Mouse (Mus musculus): Measurements from ENCODE around the gene Exd2. TPM values are rescaled to one million over a fixed set of nuclear protein-coding genes. Genes with fewer than 3 reads are reported as not detected.

The Exd2 gene
- polyA plus RNA-seq, 1 experiment from 2014 or later, result 18.7 TPM

- Histone ChIP-seq H3K4me2 (no peak overlapping the region), H3K36me3 (ENCODE audit: control insufficient read depth, insufficient read depth, low read length) (no peaks in the 10 kb centered on the region), H3K27me3 (replicated peaks; ENCODE audit: control insufficient read depth, insufficient read depth, low read length) (peaks cover 17% of the 10 kb centered on the region), H3K9ac (ENCODE audit: low read depth, low read length) (no peak overlapping the region), H3K27ac (ENCODE audit: low read depth, low read length) (no peak overlapping the region), H3K9me3 (ENCODE audit: control insufficient read depth, low read length) (no peaks in the 10 kb centered on the region), H3K4me1 (replicated peaks; ENCODE audit: control insufficient read depth, insufficient read depth, low read length) (peaks cover under 1% of the 10 kb centered on the region; the same call in 1 of the 2 replicates), H3K4me3 (ENCODE audit: low read depth, low read length) (no peak overlapping the region)
- WGBS, result 64% methylated on average over 2 of the region's 2 CpGs
- DNase-seq (ENCODE audit: low spot score), result no peak
- no peak for ATAC-seq (replicated peaks; ENCODE audit: low FRiP score)
These were observed 63.6 kb downstream of the Exd2 start for GRCm38 (mm10) chr12:80526511-80526910.

- H3K36me3 ChIP-seq (ENCODE audit: control insufficient read depth, insufficient read depth, low read length), result no peaks in the 10 kb centered on the region
- WGBS, result 83% methylated on average over 5 of the region's 5 CpGs
- peaks cover 10% of the 10 kb centered on the region for H3K27me3 ChIP-seq (replicated peaks; ENCODE audit: control insufficient read depth, insufficient read depth, low read length)
- no peak overlapping the region for H3K4me2 ChIP-seq
- peaks cover 3% of the 10 kb centered on the region; the same call in 1 of the 2 replicates for H3K4me1 ChIP-seq (replicated peaks; ENCODE audit: control insufficient read depth, insufficient read depth, low read length)
- no peaks in the 10 kb centered on the region for H3K9me3 ChIP-seq (ENCODE audit: control insufficient read depth, low read length)
- no peak overlapping the region for H3K4me3 ChIP-seq (ENCODE audit: low read depth, low read length)
- no peak for DNase-seq (ENCODE audit: low spot score)
- no peak overlapping the region for H3K9ac ChIP-seq (ENCODE audit: low read depth, low read length)
- no peak for ATAC-seq (replicated peaks; ENCODE audit: low FRiP score)
- no peak overlapping the region for H3K27ac ChIP-seq (ENCODE audit: low read depth, low read length)
These were observed 65.0 kb downstream of the Exd2 start for GRCm38 (mm10) chr12:80527727-80528389.

GRCm38 (mm10) chr12:80530052-80530451, 67.2 kb downstream of the Exd2 start:
- Histone ChIP-seq H3K9ac (ENCODE audit: low read depth, low read length) (no peak overlapping the region), H3K4me2 (no peak overlapping the region), H3K9me3 (ENCODE audit: control insufficient read depth, low read length) (no peaks in the 10 kb centered on the region), H3K27ac (ENCODE audit: low read depth, low read length) (no peak overlapping the region), H3K4me3 (ENCODE audit: low read depth, low read length) (no peak overlapping the region), H3K27me3 (replicated peaks; ENCODE audit: control insufficient read depth, insufficient read depth, low read length) (no peaks in the 10 kb centered on the region; the same call in 1 of the 2 replicates), H3K36me3 (ENCODE audit: control insufficient read depth, insufficient read depth, low read length) (no peaks in the 10 kb centered on the region), H3K4me1 (replicated peaks; ENCODE audit: control insufficient read depth, insufficient read depth, low read length) (peaks cover 3% of the 10 kb centered on the region; the same call in 1 of the 2 replicates)
- DNase-seq (ENCODE audit: low spot score) (no peak), ATAC-seq (replicated peaks; ENCODE audit: low FRiP score) (no peak)
- 78% methylated on average over 2 of the region's 2 CpGs for WGBS

GRCm38 (mm10) chr12:80530630-80531029, 67.7 kb downstream of the Exd2 start:
- H3K36me3 ChIP-seq (ENCODE audit: control insufficient read depth, insufficient read depth, low read length), result no peaks in the 10 kb centered on the region
- WGBS, result 76% methylated on average over 6 of the region's 6 CpGs
- no peak overlapping the region for H3K4me3 ChIP-seq (ENCODE audit: low read depth, low read length)
- H3K27ac ChIP-seq (ENCODE audit: low read depth, low read length), result no peak overlapping the region
- H3K27me3 ChIP-seq (replicated peaks; ENCODE audit: control insufficient read depth, insufficient read depth, low read length), result no peaks in the 10 kb centered on the region; the same call in 1 of the 2 replicates
- H3K9me3 ChIP-seq (ENCODE audit: control insufficient read depth, low read length), result no peaks in the 10 kb centered on the region
- peaks cover 3% of the 10 kb centered on the region; the same call in 1 of the 2 replicates for H3K4me1 ChIP-seq (replicated peaks; ENCODE audit: control insufficient read depth, insufficient read depth, low read length)
- H3K9ac ChIP-seq (ENCODE audit: low read depth, low read length), result no peak overlapping the region
- ATAC-seq (replicated peaks; ENCODE audit: low FRiP score) (no peak), DNase-seq (ENCODE audit: low spot score) (no peak)
- no peak overlapping the region for H3K4me2 ChIP-seq

GRCm38 (mm10) chr12:80531585-80531984, 68.7 kb downstream of the Exd2 start:
- ATAC-seq (replicated peaks; ENCODE audit: low FRiP score), result peak; percentile 90

GRCm38 (mm10) chr12:80533876-80534275, 71.0 kb downstream of the Exd2 start:
- H3K9ac ChIP-seq (ENCODE audit: low read depth, low read length), result no peak overlapping the region
- no peaks in the 10 kb centered on the region for H3K27me3 ChIP-seq (replicated peaks; ENCODE audit: control insufficient read depth, insufficient read depth, low read length)
- H3K4me1 ChIP-seq (replicated peaks; ENCODE audit: control insufficient read depth, insufficient read depth, low read length), result peaks cover 3% of the 10 kb centered on the region; the same call in 1 of the 2 replicates
- ATAC-seq (replicated peaks; ENCODE audit: low FRiP score) (no peak), DNase-seq (ENCODE audit: low spot score) (no peak)
- WGBS, result 55% methylated on average over 2 of the region's 2 CpGs
- no peak overlapping the region for H3K4me3 ChIP-seq (ENCODE audit: low read depth, low read length)
- H3K9me3 ChIP-seq (ENCODE audit: control insufficient read depth, low read length), result no peaks in the 10 kb centered on the region
- no peak overlapping the region for H3K27ac ChIP-seq (ENCODE audit: low read depth, low read length)
- no peak overlapping the region for H3K4me2 ChIP-seq
- no peaks in the 10 kb centered on the region for H3K36me3 ChIP-seq (ENCODE audit: control insufficient read depth, insufficient read depth, low read length)

More at GRCm38 (mm10) chr12:80531585-80531984, 68.7 kb downstream of the Exd2 start:
- Histone ChIP-seq H3K4me2 (no peak overlapping the region), H3K27me3 (replicated peaks; ENCODE audit: control insufficient read depth, insufficient read depth, low read length) (no peaks in the 10 kb centered on the region), H3K9ac (ENCODE audit: low read depth, low read length) (no peak overlapping the region), H3K9me3 (ENCODE audit: control insufficient read depth, low read length) (no peaks in the 10 kb centered on the region), H3K36me3 (ENCODE audit: control insufficient read depth, insufficient read depth, low read length) (no peaks in the 10 kb centered on the region), H3K27ac (ENCODE audit: low read depth, low read length) (no peak overlapping the region), H3K4me1 (replicated peaks; ENCODE audit: control insufficient read depth, insufficient read depth, low read length) (peaks cover 3% of the 10 kb centered on the region; the same call in 1 of the 2 replicates), H3K4me3 (ENCODE audit: low read depth, low read length) (no peak overlapping the region)
- DNase-seq (ENCODE audit: low spot score), result no peak
- 46% methylated on average over 10 of the region's 10 CpGs for WGBS

GRCm38 (mm10) chr12:80537313-80537712, 74.4 kb downstream of the Exd2 start:
- WGBS, result 84% methylated on average over 2 of the region's 2 CpGs
- Histone ChIP-seq H3K27me3 (replicated peaks; ENCODE audit: control insufficient read depth, insufficient read depth, low read length) (no peaks in the 10 kb centered on the region), H3K4me2 (no peak overlapping the region), H3K4me1 (replicated peaks; ENCODE audit: control insufficient read depth, insufficient read depth, low read length) (no peaks in the 10 kb centered on the region), H3K4me3 (ENCODE audit: low read depth, low read length) (no peak overlapping the region), H3K9ac (ENCODE audit: low read depth, low read length) (no peak overlapping the region), H3K27ac (ENCODE audit: low read depth, low read length) (no peak overlapping the region), H3K36me3 (ENCODE audit: control insufficient read depth, insufficient read depth, low read length) (no peaks in the 10 kb centered on the region), H3K9me3 (ENCODE audit: control insufficient read depth, low read length) (no peaks in the 10 kb centered on the region)
- DNase-seq (ENCODE audit: low spot score) (no peak), ATAC-seq (replicated peaks; ENCODE audit: low FRiP score) (no peak)

GRCm38 (mm10) chr12:80538311-80538710, 75.4 kb downstream of the Exd2 start:
- H3K4me3 ChIP-seq (ENCODE audit: low read depth, low read length), result no peak overlapping the region
- 61% methylated on average over 6 of the region's 6 CpGs for WGBS
- no peaks in the 10 kb centered on the region for H3K27me3 ChIP-seq (replicated peaks; ENCODE audit: control insufficient read depth, insufficient read depth, low read length)
- no peak overlapping the region for H3K9ac ChIP-seq (ENCODE audit: low read depth, low read length)
- DNase-seq (ENCODE audit: low spot score) (no peak), ATAC-seq (replicated peaks; ENCODE audit: low FRiP score) (no peak)
- no peaks in the 10 kb centered on the region for H3K9me3 ChIP-seq (ENCODE audit: control insufficient read depth, low read length)
- H3K4me1 ChIP-seq (replicated peaks; ENCODE audit: control insufficient read depth, insufficient read depth, low read length), result no peaks in the 10 kb centered on the region
- no peaks in the 10 kb centered on the region for H3K36me3 ChIP-seq (ENCODE audit: control insufficient read depth, insufficient read depth, low read length)
- no peak overlapping the region for H3K4me2 ChIP-seq
- no peak overlapping the region for H3K27ac ChIP-seq (ENCODE audit: low read depth, low read length)

- no peaks in the 10 kb centered on the region for H3K36me3 ChIP-seq (ENCODE audit: control insufficient read depth, insufficient read depth, low read length)
- H3K4me3 ChIP-seq (ENCODE audit: low read depth, low read length), result no peak overlapping the region
- no peak overlapping the region for H3K27ac ChIP-seq (ENCODE audit: low read depth, low read length)
- no peaks in the 10 kb centered on the region for H3K4me1 ChIP-seq (replicated peaks; ENCODE audit: control insufficient read depth, insufficient read depth, low read length)
- 26% methylated on average over 4 of the region's 4 CpGs for WGBS
- H3K9ac ChIP-seq (ENCODE audit: low read depth, low read length), result no peak overlapping the region
- H3K4me2 ChIP-seq, result no peak overlapping the region
- DNase-seq (ENCODE audit: low spot score) (no peak), ATAC-seq (replicated peaks; ENCODE audit: low FRiP score) (no peak)
- H3K9me3 ChIP-seq (ENCODE audit: control insufficient read depth, low read length), result no peaks in the 10 kb centered on the region
- peaks cover 6% of the 10 kb centered on the region; the same call in 1 of the 2 replicates for H3K27me3 ChIP-seq (replicated peaks; ENCODE audit: control insufficient read depth, insufficient read depth, low read length)
These were observed 82.4 kb downstream of the Exd2 start for GRCm38 (mm10) chr12:80545310-80545709.

All from liver, embryonic 11.5 days (tissue).